Mouse (Mus musculus) megakaryocyte, adult 5-6 weeks (primary cell): Measurements from ENCODE around the gene Anxa11. TPM values are rescaled to one million over a fixed set of nuclear protein-coding genes. Genes with fewer than 3 reads are reported as not detected.

Source experiments
- total RNA-seq, 2 experiments: library from RNA; stranded (forward) in 1 of 2; stranded (reverse) in 1 of 2; fragments of 153-499, 151-499 nt in 1 of 2; fragments of 221-1000, 200-1000 nt in 1 of 2; gene quantifications; 2 replicates each; pipeline versions ENCODE4 v1.2.3 to v1.2.4; 2015 to 2017

Anxa11 gene
- total RNA-seq, 2 experiments from 2014 or later = 21.2 to 91.2 TPM

Other genes starting within 250 kb of the Anxa11 start
- gene Ppif, start 148.0 kb upstream of the Anxa11 start, total RNA-seq (2015) = 27.5 and 30.6 TPM in 2 replicates
- gene Ppif, start 148.0 kb upstream of the Anxa11 start, total RNA-seq (2017) = 6.1 and 9.3 TPM in 2 replicates
- gene Zcchc24, start 73.1 kb upstream of the Anxa11 start, total RNA-seq (2015) = 33.6 and 37.0 TPM in 2 replicates
- 23.2 and 24.1 TPM in 2 replicates for gene Zcchc24, start 73.1 kb upstream of the Anxa11 start, total RNA-seq (2017)
- gene Plac9a, start 60.9 kb downstream of the Anxa11 start, total RNA-seq (2015) = not detected in 2 replicates
- gene Plac9a, start 60.9 kb downstream of the Anxa11 start, total RNA-seq (2017) = not detected in 2 replicates
- gene Tmem254a, start 85.5 kb downstream of the Anxa11 start, total RNA-seq (2015) = 9.6 and 15.4 TPM in 2 replicates
- 1.1 and 5.6 TPM in 2 replicates for gene Tmem254a, start 85.5 kb downstream of the Anxa11 start, total RNA-seq (2017)
- not detected in 2 replicates for gene Cphx1, start 96.1 kb downstream of the Anxa11 start, total RNA-seq (2015)
- gene Cphx1, start 96.1 kb downstream of the Anxa11 start, total RNA-seq (2017) = not detected in 2 replicates
- not detected in 2 replicates for gene Duxbl1, start 136.4 kb downstream of the Anxa11 start, total RNA-seq (2015)
- 0.04 TPM in 1 of 2 replicates, not detected in the other for gene Duxbl1, start 136.4 kb downstream of the Anxa11 start, total RNA-seq (2017)
- 0.18 TPM in 1 of 2 replicates, not detected in the other for gene Gm9780, start 200.6 kb downstream of the Anxa11 start, total RNA-seq (2015)
- 4.2 TPM in 1 of 2 replicates, not detected in the other for gene Gm9780, start 200.6 kb downstream of the Anxa11 start, total RNA-seq (2017)
- 20.8 and 25.9 TPM in 2 replicates for gene Tmem254c, start 225.2 kb downstream of the Anxa11 start, total RNA-seq (2015)
- gene Tmem254c, start 225.2 kb downstream of the Anxa11 start, total RNA-seq (2017) = 15.2 and 24.2 TPM in 2 replicates
- gene Cphx2, start 239.4 kb downstream of the Anxa11 start, total RNA-seq (2015) = not detected in 2 replicates
- not detected in 2 replicates for gene Cphx2, start 239.4 kb downstream of the Anxa11 start, total RNA-seq (2017)
- gene Cphx3, start 240.1 kb downstream of the Anxa11 start, total RNA-seq (2015) = not detected in 2 replicates
- gene Cphx3, start 240.1 kb downstream of the Anxa11 start, total RNA-seq (2017) = not detected in 2 replicates